Mouse (Mus musculus): ENCODE results near the gene Hacd4. TPM values are rescaled to one million over a fixed set of nuclear protein-coding genes. Genes with fewer than 3 reads are reported as not detected.

The Hacd4 gene
- polyA plus RNA-seq, 1 experiment from 2014 or later = 3.8 TPM

GRCm38 (mm10) chr4:88464574-88464973 is 25.8 kb upstream of the Hacd4 start:
- no peak for DNase-seq
- no peak for ATAC-seq (ENCODE audit: low FRiP score, low TSS enrichment)

GRCm38 (mm10) chr4:88462981-88463646 is 24.4 kb upstream of the Hacd4 start:
- DNase-seq = no peak
- Histone ChIP-seq H3K36me3 (ENCODE audit: control insufficient read depth, insufficient read depth, low read length) (no peaks in the 10 kb centered on the region), H3K27ac (replicated peaks; ENCODE audit: low read depth, low read length) (no peak overlapping the region), H3K27me3 (ENCODE audit: control insufficient read depth, insufficient read depth, low read length) (no peaks in the 10 kb centered on the region), H3K9ac (replicated peaks; ENCODE audit: low read length) (no peak overlapping the region), H3K4me1 (ENCODE audit: control insufficient read depth, insufficient read depth, low read length) (no peaks in the 10 kb centered on the region), H3K4me2 (ENCODE audit: low read length) (no peak overlapping the region), H3K4me3 (replicated peaks; ENCODE audit: low read depth, low read length) (no peak overlapping the region), H3K9me3 (ENCODE audit: control insufficient read depth, low read length) (no peaks in the 10 kb centered on the region)
- no peak for ATAC-seq (ENCODE audit: low FRiP score, low TSS enrichment)
- 82% methylated on average over 8 of the region's 8 CpGs for WGBS

More at GRCm38 (mm10) chr4:88464574-88464973, 25.8 kb upstream of the Hacd4 start:
- Histone ChIP-seq H3K9ac (replicated peaks; ENCODE audit: low read length) (no peak overlapping the region), H3K4me3 (replicated peaks; ENCODE audit: low read depth, low read length) (no peak overlapping the region), H3K27me3 (ENCODE audit: control insufficient read depth, insufficient read depth, low read length) (no peaks in the 10 kb centered on the region), H3K4me2 (ENCODE audit: low read length) (no peak overlapping the region), H3K36me3 (ENCODE audit: control insufficient read depth, insufficient read depth, low read length) (no peaks in the 10 kb centered on the region), H3K27ac (replicated peaks; ENCODE audit: low read depth, low read length) (no peak overlapping the region), H3K4me1 (ENCODE audit: control insufficient read depth, insufficient read depth, low read length) (no peaks in the 10 kb centered on the region), H3K9me3 (ENCODE audit: control insufficient read depth, low read length) (no peaks in the 10 kb centered on the region)
- WGBS = 84% methylated on average over 4 of the region's 4 CpGs

- DNase-seq (no peak), ATAC-seq (ENCODE audit: low FRiP score, low TSS enrichment) (no peak)
- no peak overlapping the region for H3K27ac ChIP-seq (replicated peaks; ENCODE audit: low read depth, low read length)
- no peaks in the 10 kb centered on the region for H3K4me1 ChIP-seq (ENCODE audit: control insufficient read depth, insufficient read depth, low read length)
- no peaks in the 10 kb centered on the region for H3K36me3 ChIP-seq (ENCODE audit: control insufficient read depth, insufficient read depth, low read length)
- whole genome bisulfite sequencing = 96% methylated on average over 1 of the region's 1 CpGs
- no peak overlapping the region for H3K4me2 ChIP-seq (ENCODE audit: low read length)
- H3K9me3 ChIP-seq (ENCODE audit: control insufficient read depth, low read length) = no peaks in the 10 kb centered on the region
- no peaks in the 10 kb centered on the region for H3K27me3 ChIP-seq (ENCODE audit: control insufficient read depth, insufficient read depth, low read length)
- H3K9ac ChIP-seq (replicated peaks; ENCODE audit: low read length) = no peak overlapping the region
- H3K4me3 ChIP-seq (replicated peaks; ENCODE audit: low read depth, low read length) = no peak overlapping the region
These were observed 23.8 kb upstream of the Hacd4 start for GRCm38 (mm10) chr4:88462501-88462900.

- WGBS = 70% methylated on average over 2 of the region's 2 CpGs
- Histone ChIP-seq H3K9me3 (ENCODE audit: control insufficient read depth, low read length) (no peaks in the 10 kb centered on the region), H3K36me3 (ENCODE audit: control insufficient read depth, insufficient read depth, low read length) (no peaks in the 10 kb centered on the region), H3K27ac (replicated peaks; ENCODE audit: low read depth, low read length) (no peak overlapping the region), H3K27me3 (ENCODE audit: control insufficient read depth, insufficient read depth, low read length) (no peaks in the 10 kb centered on the region), H3K4me1 (ENCODE audit: control insufficient read depth, insufficient read depth, low read length) (no peaks in the 10 kb centered on the region), H3K9ac (replicated peaks; ENCODE audit: low read length) (no peak overlapping the region), H3K4me3 (replicated peaks; ENCODE audit: low read depth, low read length) (no peak overlapping the region), H3K4me2 (ENCODE audit: low read length) (no peak overlapping the region)
- ATAC-seq (ENCODE audit: low FRiP score, low TSS enrichment) (no peak), DNase-seq (no peak)
These were observed 22.6 kb upstream of the Hacd4 start for GRCm38 (mm10) chr4:88461315-88461714.

- H3K9ac ChIP-seq (replicated peaks; ENCODE audit: low read length) = no peak overlapping the region
- WGBS = 85% methylated on average over 2 of the region's 2 CpGs
- no peaks in the 10 kb centered on the region for H3K4me1 ChIP-seq (ENCODE audit: control insufficient read depth, insufficient read depth, low read length)
- H3K36me3 ChIP-seq (ENCODE audit: control insufficient read depth, insufficient read depth, low read length) = no peaks in the 10 kb centered on the region
- no peak for ATAC-seq (ENCODE audit: low FRiP score, low TSS enrichment)
- no peaks in the 10 kb centered on the region for H3K27me3 ChIP-seq (ENCODE audit: control insufficient read depth, insufficient read depth, low read length)
- H3K27ac ChIP-seq (replicated peaks; ENCODE audit: low read depth, low read length) = no peak overlapping the region
- DNase-seq = no peak
- no peaks in the 10 kb centered on the region for H3K9me3 ChIP-seq (ENCODE audit: control insufficient read depth, low read length)
- H3K4me3 ChIP-seq (replicated peaks; ENCODE audit: low read depth, low read length) = no peak overlapping the region
- no peak overlapping the region for H3K4me2 ChIP-seq (ENCODE audit: low read length)
These were observed 19.9 kb upstream of the Hacd4 start for GRCm38 (mm10) chr4:88458673-88459072.

GRCm38 (mm10) chr4:88458093-88458492 is 19.4 kb upstream of the Hacd4 start:
- Histone ChIP-seq H3K27ac (replicated peaks; ENCODE audit: low read depth, low read length) (no peak overlapping the region), H3K27me3 (ENCODE audit: control insufficient read depth, insufficient read depth, low read length) (no peaks in the 10 kb centered on the region), H3K9me3 (ENCODE audit: control insufficient read depth, low read length) (no peaks in the 10 kb centered on the region), H3K4me3 (replicated peaks; ENCODE audit: low read depth, low read length) (no peak overlapping the region), H3K4me1 (ENCODE audit: control insufficient read depth, insufficient read depth, low read length) (no peaks in the 10 kb centered on the region), H3K9ac (replicated peaks; ENCODE audit: low read length) (no peak overlapping the region), H3K36me3 (ENCODE audit: control insufficient read depth, insufficient read depth, low read length) (no peaks in the 10 kb centered on the region), H3K4me2 (ENCODE audit: low read length) (no peak overlapping the region)
- no peak for ATAC-seq (ENCODE audit: low FRiP score, low TSS enrichment)
- WGBS = 84% methylated on average over 1 of the region's 1 CpGs
- no peak for DNase-seq

GRCm38 (mm10) chr4:88450087-88450765 is 11.5 kb upstream of the Hacd4 start:
- no peaks in the 10 kb centered on the region for H3K9me3 ChIP-seq (ENCODE audit: control insufficient read depth, low read length)
- H3K27ac ChIP-seq (replicated peaks; ENCODE audit: low read depth, low read length) = no peak overlapping the region
- no peak overlapping the region for H3K4me3 ChIP-seq (replicated peaks; ENCODE audit: low read depth, low read length)
- 83% methylated on average over 1 of the region's 1 CpGs for WGBS
- no peaks in the 10 kb centered on the region for H3K27me3 ChIP-seq (ENCODE audit: control insufficient read depth, insufficient read depth, low read length)
- DNase-seq = no peak
- no peaks in the 10 kb centered on the region for H3K36me3 ChIP-seq (ENCODE audit: control insufficient read depth, insufficient read depth, low read length)
- H3K4me1 ChIP-seq (ENCODE audit: control insufficient read depth, insufficient read depth, low read length) = no peaks in the 10 kb centered on the region
- H3K9ac ChIP-seq (replicated peaks; ENCODE audit: low read length) = no peak overlapping the region
- ATAC-seq (ENCODE audit: low FRiP score, low TSS enrichment) = no peak
- no peak overlapping the region for H3K4me2 ChIP-seq (ENCODE audit: low read length)

GRCm38 (mm10) chr4:88448976-88449375 is 10.2 kb upstream of the Hacd4 start:
- Histone ChIP-seq H3K4me2 (ENCODE audit: low read length) (no peak overlapping the region), H3K36me3 (ENCODE audit: control insufficient read depth, insufficient read depth, low read length) (no peaks in the 10 kb centered on the region), H3K27me3 (ENCODE audit: control insufficient read depth, insufficient read depth, low read length) (no peaks in the 10 kb centered on the region), H3K27ac (replicated peaks; ENCODE audit: low read depth, low read length) (no peak overlapping the region), H3K9me3 (ENCODE audit: control insufficient read depth, low read length) (no peaks in the 10 kb centered on the region), H3K4me1 (ENCODE audit: control insufficient read depth, insufficient read depth, low read length) (no peaks in the 10 kb centered on the region), H3K9ac (replicated peaks; ENCODE audit: low read length) (no peak overlapping the region), H3K4me3 (replicated peaks; ENCODE audit: low read depth, low read length) (no peak overlapping the region)
- no peak for DNase-seq
- ATAC-seq (ENCODE audit: low FRiP score, low TSS enrichment) = no peak
- WGBS = 82% methylated on average over 2 of the region's 2 CpGs

- H3K4me3 ChIP-seq (replicated peaks; ENCODE audit: low read depth, low read length) = no peak overlapping the region
- no peak overlapping the region for H3K27ac ChIP-seq (replicated peaks; ENCODE audit: low read depth, low read length)
- H3K36me3 ChIP-seq (ENCODE audit: control insufficient read depth, insufficient read depth, low read length) = no peaks in the 10 kb centered on the region
- WGBS = 93% methylated on average over 7 of the region's 7 CpGs
- no peaks in the 10 kb centered on the region for H3K27me3 ChIP-seq (ENCODE audit: control insufficient read depth, insufficient read depth, low read length)
- no peak for DNase-seq
- no peak for ATAC-seq (ENCODE audit: low FRiP score, low TSS enrichment)
- 0 out of 2 replicates have a peak, but pooled peaks cover 5% of the 10 kb centered on the region for H3K4me1 ChIP-seq (ENCODE audit: control insufficient read depth, insufficient read depth, low read length)
- no peaks in the 10 kb centered on the region for H3K9me3 ChIP-seq (ENCODE audit: control insufficient read depth, low read length)
- H3K4me2 ChIP-seq (ENCODE audit: low read length) = no peak overlapping the region
- H3K9ac ChIP-seq (replicated peaks; ENCODE audit: low read length) = no peak overlapping the region
These were observed 2.1 kb upstream of the Hacd4 start for GRCm38 (mm10) chr4:88440814-88441213.

All from midbrain, embryonic 14.5 days (tissue).